Mouse (Mus musculus) small intestine, adult 2 months (tissue): ENCODE measurements around the gene Gramd1b.

Experiments used
- CTCF ChIP-seq: fragments of 200-500 bp; IDR thresholded peaks from 2 replicates; pipeline ENCODE4 v1.5.1; 2012; ENCODE audit warnings: low read depth, mild to moderate bottlenecking, control low read depth, inconsistent platforms, low read length, moderate library complexity, mixed read lengths; ENCODE audit not compliant: insufficient replicate concordance, insufficient read length; ENCODE audit errors: extremely low read depth
- POLR2A ChIP-seq: fragments of 200-500 bp; IDR thresholded peaks from 2 replicates; pipeline ENCODE4 v1.6.1; 2012; ENCODE audit warnings: low read depth, mild to moderate bottlenecking, control low read depth, inconsistent platforms, low read length, moderate library complexity

DNA sequence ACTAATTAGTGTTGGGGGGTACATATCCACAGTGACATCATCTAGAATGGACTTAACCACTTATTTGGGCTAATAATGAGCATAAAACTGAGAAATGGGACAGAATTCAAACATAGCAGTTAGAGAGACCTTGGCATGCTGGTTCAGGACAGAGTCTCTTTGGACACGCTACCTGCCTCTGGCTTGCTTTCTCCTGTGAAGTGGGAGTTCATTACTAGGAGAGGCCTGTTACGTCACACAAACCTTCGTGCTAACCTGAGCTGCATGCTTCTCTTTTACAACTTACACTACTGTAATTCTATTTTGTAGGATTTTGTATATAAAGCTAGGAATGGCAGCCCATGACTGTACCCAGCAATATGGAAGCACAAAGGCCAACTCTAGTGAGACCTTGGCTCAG lies 120.3 kb downstream of the Gramd1b start:
- TF ChIP-seq CTCF (no peak), POLR2A (no peak)
